In genomic region chr8:117569409-117569808, GRCm38 (mm10) we compare ENCODE assay signal across 9 mouse cellular contexts.
DNase-seq lines count a peak whose midpoint lies in the region; ATAC-seq and TF ChIP-seq lines count a peak whose summit lies in the region.
"Had no signal": no experiment of that assay in that cellular context is flagged by ENCODE, and none has a peak within 500 bp of the region (broad histone marks: within the 10 kb centered on the region; RNA-seq: fewer than 3 reads in every experiment).

No protein-coding gene starts in this region.

- no peak for ATAC-seq in kidney, embryonic 16.5 days (ENCODE audit: low FRiP score, low TSS enrichment)
- ATAC-seq in hindbrain, postnatal 0 days, result no peak
- ATAC-seq in neural tube, embryonic 11.5 days (ENCODE audit: insufficient read depth, low FRiP score, low TSS enrichment), result no peak

- 22% methylated on average over 5 of the region's 5 CpGs for WGBS in kidney, embryonic 16.5 days
- 30% methylated on average over 5 of the region's 5 CpGs for WGBS in hindbrain, postnatal 0 days
- WGBS in neural tube, embryonic 11.5 days, result 41% methylated on average over 5 of the region's 5 CpGs

- H3K9ac ChIP-seq in kidney, embryonic 16.5 days (replicated peaks; ENCODE audit: low read length), result no peak overlapping the region
- H3K9ac ChIP-seq in hindbrain, postnatal 0 days (replicated peaks; ENCODE audit: low read length), result no peak overlapping the region
- no peak overlapping the region for H3K9ac ChIP-seq in neural tube, embryonic 11.5 days (ENCODE audit: low read length)
- H3K9ac ChIP-seq: heart, embryonic 13.5 days had no signal

- intact Hi-C loops in left cerebral cortex, postnatal 14 days (cut with DNase I), result loop anchor here (5.0 to 10.0 kb wide), 2 partner anchors 92 to 355 kb away; no protein-coding TSS in a partner anchor

- no peak overlapping the region for H3K4me3 ChIP-seq in kidney, embryonic 16.5 days (ENCODE audit: low read length)
- H3K4me3 ChIP-seq in hindbrain, postnatal 0 days (ENCODE audit: low read length), result no peak overlapping the region
- no peak overlapping the region for H3K4me3 ChIP-seq in neural tube, embryonic 11.5 days (ENCODE audit: low read depth, low read length)
- H3K4me3 ChIP-seq: heart, embryonic 13.5 days had no signal

- peak; percentile 43 for DNase-seq in kidney, adult 11 months
- peak; percentile 72 for DNase-seq in adrenal gland, adult 18-20 months (ENCODE audit: low spot score in 2 of 2)
- peak; percentile 86 for DNase-seq in embryo, embryonic 10 days (ENCODE audit: low spot score)
- peak; percentile 71 for DNase-seq in hindbrain, postnatal 0 days (ENCODE audit: low spot score)
- peak; percentile 72 to 85 for DNase-seq in left cerebral cortex, postnatal 14 days (ENCODE audit: low spot score in 2 of 2)
- peak; percentile 77 for DNase-seq in neural tube, embryonic 11.5 days (ENCODE audit: low spot score)
- peak; percentile 33 for DNase-seq in urinary bladder, adult 2 months (ENCODE audit: low spot score)

- H3K27ac ChIP-seq in kidney, embryonic 16.5 days (ENCODE audit: low read length), result no peak overlapping the region
- no peak overlapping the region for H3K27ac ChIP-seq in hindbrain, postnatal 0 days
- H3K27ac ChIP-seq in neural tube, embryonic 11.5 days (ENCODE audit: low read depth, low read length), result no peak overlapping the region
- H3K27ac ChIP-seq: heart, embryonic 13.5 days had no signal

- peak; percentile 93 for TF ChIP-seq CTCF in hindbrain, postnatal 0 days (IDR thresholded peaks at IDR 0.05; ENCODE audit: low read depth)

- no peaks in the 10 kb centered on the region for H3K36me3 ChIP-seq in kidney, embryonic 16.5 days (ENCODE audit: insufficient read depth, low read length)
- no peaks in the 10 kb centered on the region for H3K36me3 ChIP-seq in hindbrain, postnatal 0 days (ENCODE audit: insufficient read depth, low read length)
- H3K36me3 ChIP-seq in neural tube, embryonic 11.5 days (ENCODE audit: control insufficient read depth, insufficient read depth, low read length), result no peaks in the 10 kb centered on the region
- H3K36me3 ChIP-seq: heart, embryonic 13.5 days had no signal

- H3K4me2 ChIP-seq in kidney, embryonic 16.5 days (replicated peaks; ENCODE audit: low read depth, low read length), result no peak overlapping the region
- no peak overlapping the region for H3K4me2 ChIP-seq in hindbrain, postnatal 0 days (ENCODE audit: low read depth, low read length)
- no peak overlapping the region for H3K4me2 ChIP-seq in neural tube, embryonic 11.5 days (ENCODE audit: low read depth)
- H3K4me2 ChIP-seq: heart, embryonic 13.5 days had no signal

- no peaks in the 10 kb centered on the region for H3K27me3 ChIP-seq in kidney, embryonic 16.5 days (ENCODE audit: insufficient read depth, low read length)
- H3K27me3 ChIP-seq in hindbrain, postnatal 0 days (ENCODE audit: insufficient read depth, low read length), result no peaks in the 10 kb centered on the region
- H3K27me3 ChIP-seq in neural tube, embryonic 11.5 days (ENCODE audit: control insufficient read depth, insufficient read depth, low read length), result no peaks in the 10 kb centered on the region
- H3K27me3 ChIP-seq: heart, embryonic 13.5 days had no signal

- H3K9me3 ChIP-seq in kidney, embryonic 16.5 days (ENCODE audit: low read length), result no peaks in the 10 kb centered on the region
- no peaks in the 10 kb centered on the region for H3K9me3 ChIP-seq in hindbrain, postnatal 0 days (ENCODE audit: low read length)
- no peaks in the 10 kb centered on the region for H3K9me3 ChIP-seq in neural tube, embryonic 11.5 days (ENCODE audit: control insufficient read depth, low read length)
- H3K9me3 ChIP-seq: heart, embryonic 13.5 days had no signal

- H3K4me1 ChIP-seq in kidney, embryonic 16.5 days (ENCODE audit: insufficient read depth, low read length), result no peaks in the 10 kb centered on the region
- H3K4me1 ChIP-seq in hindbrain, postnatal 0 days (ENCODE audit: insufficient read depth, low read length), result no peaks in the 10 kb centered on the region
- H3K4me1 ChIP-seq in neural tube, embryonic 11.5 days (ENCODE audit: control insufficient read depth, insufficient read depth, low read length), result no peaks in the 10 kb centered on the region
- H3K4me1 ChIP-seq: heart, embryonic 13.5 days had no signal

Comparison
In these comparisons a context has a peak if more than half of its experiments do, and no peak if none do; other contexts are left out.
1. DNase-seq: peak in every context shown above with its lines; median percentile 86 in embryo, embryonic 10 days; 78 in left cerebral cortex, postnatal 14 days; 77 in neural tube, embryonic 11.5 days; 72 in adrenal gland, adult 18-20 months; 71 in hindbrain, postnatal 0 days; 43 in kidney, adult 11 months; 33 in urinary bladder, adult 2 months.